Mouse (Mus musculus) ES-CJ7 (cell line): ENCODE measurements around the gene Irf2bpl.

Experiments used
- DNase-seq: peaks from one replicate; pipeline ENCODE4 v3.0.0; 2011; ENCODE audit warnings: low read depth, low spot score

Irf2bpl gene

DNA sequence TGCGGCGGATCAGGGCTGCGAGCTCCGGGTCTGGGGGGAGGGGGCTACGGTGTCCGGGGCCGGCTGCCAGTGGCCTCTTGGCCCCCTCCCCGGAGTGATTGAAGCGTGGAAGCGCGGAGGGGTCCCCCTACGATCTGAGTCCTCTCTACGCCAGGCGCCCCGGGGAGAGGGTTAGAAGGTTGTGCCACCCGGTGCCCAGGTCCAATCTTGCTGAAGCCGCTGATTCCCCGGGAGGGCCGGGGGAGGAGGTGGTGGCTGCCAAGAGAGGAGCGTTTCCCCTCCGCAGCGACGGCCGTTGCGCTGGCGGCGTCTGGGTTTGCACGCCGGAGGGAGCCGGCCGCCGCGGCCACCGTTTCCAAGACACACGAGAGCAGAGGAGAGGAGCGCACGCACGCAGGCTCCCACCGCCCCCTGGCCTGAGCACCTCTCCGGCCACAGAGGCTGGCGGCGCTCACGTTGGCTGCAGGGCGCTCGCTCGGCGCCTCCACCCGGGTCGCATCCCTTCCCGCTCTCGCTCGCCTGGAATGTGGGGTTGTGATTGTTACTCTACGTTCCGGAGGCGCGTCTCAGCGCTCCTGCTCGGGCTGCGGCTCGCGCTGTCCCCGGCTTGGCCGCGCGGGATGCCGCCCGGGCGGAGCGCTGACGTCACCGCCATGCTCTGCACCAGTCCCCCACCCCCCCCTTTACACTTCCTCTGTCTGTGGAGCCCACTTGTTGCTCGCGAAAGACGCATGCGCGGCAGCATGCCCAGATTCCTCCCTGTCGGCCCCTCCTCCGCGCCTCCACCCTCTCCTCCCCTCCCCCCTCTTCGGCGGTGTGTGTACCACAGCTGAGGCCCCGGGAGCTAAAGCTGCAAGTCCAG is at the start of gene Irf2bpl:
TSS of gene Irf2bpl (minus strand) at position 602 of the 862 bp plus-strand sequence.
- peak; percentile 100 for DNase-seq

DNA sequence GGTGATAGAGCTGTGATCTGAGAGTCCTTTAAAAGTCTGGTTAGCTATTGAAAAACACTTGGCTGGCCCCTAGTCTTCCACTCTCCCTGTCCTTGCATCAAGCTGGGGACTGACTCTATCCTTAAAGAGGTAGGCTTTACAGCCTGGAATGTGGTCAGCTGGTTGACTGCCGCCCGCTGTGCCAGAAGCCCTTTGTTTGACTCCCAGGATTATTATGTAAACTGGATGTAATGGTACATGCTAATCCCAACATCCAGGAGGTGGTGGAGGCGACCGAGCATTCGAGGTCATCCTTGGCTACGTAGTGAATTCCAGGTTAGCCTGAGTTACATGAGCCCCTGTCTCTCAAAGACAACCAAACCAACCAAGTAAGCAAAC is 48.0 kb upstream of the Irf2bpl start:
- DNase-seq = peak; percentile 97

DNA sequence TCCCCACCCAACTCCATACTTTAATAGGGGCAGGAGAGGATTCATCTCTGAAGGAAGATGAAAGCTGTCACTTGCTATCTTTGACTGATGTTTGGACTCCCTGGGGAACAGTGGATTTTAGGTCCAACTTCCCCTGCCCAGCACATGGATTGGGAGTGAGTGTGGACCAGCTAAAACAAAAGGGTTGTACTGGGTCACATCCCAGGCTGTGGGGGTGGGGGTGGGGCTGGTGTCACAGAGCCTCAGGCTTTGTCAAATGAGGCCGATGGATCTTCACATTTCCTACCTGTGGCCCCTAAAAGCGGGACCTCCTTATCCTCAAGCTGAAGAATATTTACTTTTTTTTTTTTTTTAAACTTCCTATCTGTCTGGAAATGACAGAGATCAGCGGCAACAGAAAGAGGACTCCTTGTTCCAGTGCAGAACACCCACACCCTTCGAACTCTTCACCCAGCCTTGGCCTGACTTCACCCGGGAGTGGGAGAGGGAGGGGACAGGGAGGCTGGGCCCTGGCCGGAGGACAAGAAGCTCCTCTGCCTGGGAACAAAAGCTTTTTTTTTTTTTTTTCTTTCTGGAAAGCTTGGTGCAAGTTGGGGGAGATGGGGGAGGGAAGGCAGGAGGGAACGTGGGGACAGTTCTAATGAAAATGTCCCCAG is 47.4 kb upstream of the Irf2bpl start:
- peak; percentile 78 for DNase-seq

DNA sequence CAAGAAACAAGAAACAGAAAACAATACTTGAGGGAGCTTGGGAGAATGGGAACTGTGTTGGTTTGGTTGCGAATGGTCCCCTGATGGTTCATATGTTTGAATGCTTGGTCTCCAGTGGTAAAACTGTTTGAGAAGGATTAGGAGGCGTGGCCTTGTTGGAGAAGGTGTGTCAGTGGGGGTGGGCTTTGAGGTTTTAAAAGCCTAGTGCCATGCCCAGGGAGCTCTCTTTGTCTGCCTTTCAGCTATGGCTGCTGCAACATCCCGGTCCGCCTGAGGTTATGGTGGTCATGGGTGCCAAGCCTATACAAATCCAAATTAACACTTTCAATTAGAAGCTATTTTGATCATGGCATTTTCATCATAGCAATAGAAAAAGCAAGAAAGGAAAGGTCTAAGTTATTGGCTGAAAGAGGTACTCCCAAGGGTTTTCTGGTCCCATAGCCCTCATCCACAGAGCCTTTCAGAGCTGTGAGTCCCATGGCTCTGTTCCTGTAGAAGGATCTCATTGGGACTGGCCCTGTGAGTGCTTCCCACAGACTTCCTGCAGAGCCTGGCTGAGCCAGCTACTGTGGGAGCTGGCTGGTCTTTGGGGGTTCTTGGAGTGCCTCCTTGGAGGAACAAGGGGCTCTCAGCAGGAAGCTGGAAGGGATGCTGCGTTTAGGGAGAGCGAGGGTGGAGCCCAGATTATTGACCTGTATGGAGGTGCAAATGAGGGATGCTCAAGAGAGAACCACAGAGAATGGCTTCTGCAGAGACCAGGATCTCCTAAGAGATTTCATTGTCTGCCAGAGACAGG is 46.5 kb upstream of the Irf2bpl start:
- peak; percentile 96 for DNase-seq

DNA sequence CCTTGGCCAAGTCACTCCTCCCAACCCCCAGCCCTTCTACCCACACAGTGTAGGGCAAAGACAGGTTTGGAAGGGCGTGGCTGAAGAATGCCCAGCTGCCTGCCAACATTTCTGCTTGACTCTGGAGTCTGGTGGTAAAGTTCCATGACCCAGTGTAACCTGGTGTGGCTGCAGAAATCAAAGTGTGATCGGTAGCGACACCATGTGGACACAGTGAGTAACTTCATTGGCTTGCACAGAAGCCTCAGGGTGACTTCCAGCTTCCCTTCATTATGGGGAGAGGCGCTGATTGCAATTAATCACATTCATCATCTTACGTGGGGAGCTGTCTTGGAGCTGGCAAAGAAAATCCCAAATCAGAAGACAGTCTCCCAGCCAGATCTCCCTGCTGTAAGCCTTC is 39.2 kb upstream of the Irf2bpl start:
- DNase-seq = peak; percentile 90

DNA sequence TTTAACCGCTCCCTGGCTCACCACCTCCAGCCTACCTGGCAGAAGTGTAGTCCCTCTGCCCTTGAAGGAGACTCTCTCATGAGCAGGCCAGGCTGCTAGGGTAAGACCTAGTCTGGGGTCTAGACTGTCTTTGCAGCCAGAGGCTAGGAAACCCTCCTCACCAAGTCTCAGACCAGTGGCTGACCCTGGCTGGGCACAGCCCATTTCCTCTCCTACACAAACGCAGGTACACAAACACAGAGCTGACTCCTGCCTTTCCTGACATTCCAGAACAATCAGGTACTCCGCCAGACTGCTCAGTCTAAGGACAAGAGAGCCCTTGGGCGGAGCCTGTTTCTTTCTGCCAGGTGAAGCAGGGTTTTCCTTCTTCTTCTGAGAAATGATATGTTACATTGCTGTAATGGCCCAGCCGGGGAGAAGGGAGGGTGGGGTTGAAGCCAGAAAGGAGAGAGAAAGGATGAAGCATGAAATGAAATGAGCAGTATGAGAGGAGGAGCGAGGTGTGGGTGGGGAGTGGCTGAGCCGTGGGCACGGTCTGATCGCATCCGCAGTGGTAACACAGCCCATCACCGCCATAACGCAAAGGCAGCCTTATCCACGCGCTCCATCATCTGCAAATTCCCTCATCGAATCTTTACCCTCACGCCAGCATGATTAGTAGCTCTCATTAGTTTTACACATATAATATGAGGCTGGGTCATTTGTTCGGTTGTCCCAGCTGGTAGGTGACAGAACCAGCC is 34.6 kb upstream of the Irf2bpl start:
- peak; percentile 66 for DNase-seq

DNA sequence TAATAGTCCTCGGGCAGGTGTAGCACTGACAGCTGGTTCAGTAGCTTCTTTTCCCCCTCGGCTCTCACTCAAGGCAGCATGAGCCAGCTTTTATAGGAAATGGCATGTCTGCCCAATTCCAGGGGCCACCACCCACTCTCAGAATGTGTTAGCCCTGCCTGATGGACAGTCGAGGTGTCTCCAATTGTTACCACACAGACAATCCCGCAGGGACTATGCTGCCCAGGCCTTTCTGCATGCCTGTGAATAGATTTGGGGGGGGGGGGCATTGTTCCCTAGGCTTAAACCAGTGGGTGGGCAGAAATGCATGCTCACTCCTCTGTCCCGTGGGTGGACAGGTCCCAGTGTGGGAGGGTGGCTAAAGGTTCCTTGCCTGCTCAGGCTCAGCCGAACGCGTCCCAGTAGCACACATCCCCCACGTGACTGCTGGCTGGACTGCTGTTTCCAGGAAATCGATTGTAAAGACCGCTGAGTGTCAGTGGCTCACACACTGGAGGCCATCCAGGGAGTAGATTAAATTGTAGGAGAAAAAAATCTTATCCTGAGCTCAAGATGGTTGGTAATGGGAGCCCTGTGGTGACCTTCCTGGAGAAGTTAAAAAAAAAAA is 33.9 kb upstream of the Irf2bpl start:
- peak; percentile 73 for DNase-seq

DNA sequence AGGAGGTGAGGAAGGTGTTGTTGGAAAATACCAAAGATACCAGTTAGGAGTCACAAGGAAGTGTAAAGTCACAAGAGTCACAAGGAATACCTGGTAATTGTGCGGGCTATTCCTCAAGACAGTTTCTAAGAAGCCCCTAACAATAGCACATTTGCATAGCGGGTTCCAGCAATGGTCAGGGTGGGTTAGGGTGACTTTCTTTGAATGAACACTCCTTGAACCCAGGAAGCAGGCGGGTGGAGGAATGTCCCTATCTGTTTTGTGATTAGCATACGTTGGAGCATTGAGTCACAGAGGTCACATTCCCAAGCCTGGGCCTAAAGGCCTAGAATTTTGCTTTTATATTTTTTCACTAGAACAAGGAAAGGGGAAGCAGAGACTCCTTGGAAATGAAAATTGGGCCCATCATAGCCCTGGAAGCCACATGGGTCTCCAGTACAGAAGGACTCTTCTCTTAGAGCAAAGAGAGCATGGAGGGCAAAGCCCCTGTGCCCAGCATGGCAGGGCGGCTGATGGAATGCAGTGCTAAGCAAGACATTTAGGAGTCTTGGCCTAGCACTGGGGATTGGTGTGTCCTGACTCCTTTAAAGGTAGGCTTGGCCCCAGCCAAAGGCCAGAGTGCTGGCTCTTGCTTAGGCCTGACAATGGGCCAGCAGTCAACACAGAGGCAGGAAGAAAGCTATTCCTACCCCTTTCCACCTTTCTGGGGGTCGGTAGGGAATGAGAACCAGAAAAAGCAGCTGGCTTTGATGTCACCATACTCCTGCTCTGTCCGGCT is 32.4 kb upstream of the Irf2bpl start:
- DNase-seq = peak; percentile 81

DNA sequence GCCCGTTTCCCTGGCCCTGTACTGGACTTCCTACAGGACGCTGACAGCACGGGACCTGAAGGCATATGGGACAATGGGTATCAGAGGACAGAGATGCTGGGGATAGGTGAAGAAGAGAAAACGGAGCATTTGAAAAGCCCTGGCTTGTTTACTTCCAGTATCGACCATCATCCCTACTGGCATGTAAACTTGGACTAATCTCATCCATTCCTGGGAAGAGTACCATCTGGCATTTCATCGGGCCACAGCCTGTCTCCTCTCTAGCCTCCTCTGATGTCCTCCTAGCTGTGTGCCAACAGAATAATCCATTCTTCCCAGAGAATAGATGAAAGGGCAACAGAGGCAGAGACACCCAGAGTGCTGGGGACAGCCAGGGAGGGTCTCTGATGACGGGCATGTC is 31.0 kb upstream of the Irf2bpl start:
- DNase-seq = no peak

DNA sequence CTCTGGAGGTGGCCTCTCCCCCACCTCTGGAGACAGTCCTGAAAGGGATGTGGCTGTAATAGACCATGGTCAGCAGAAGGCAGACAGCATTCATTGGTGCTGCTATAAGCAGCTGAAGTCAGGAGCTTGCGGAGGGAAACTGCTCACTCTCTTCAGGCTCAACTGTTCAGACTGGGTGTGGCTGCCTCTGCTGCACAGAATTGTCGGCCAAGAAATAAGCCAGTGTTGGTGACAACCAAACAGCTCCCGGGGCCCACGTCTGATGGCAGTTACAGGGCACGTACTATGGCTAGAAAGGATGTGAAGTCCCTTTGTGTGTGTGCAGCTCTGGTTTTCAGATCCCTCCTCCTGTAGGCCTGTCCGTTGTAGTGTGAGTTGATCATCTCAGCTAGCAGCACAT is 30.2 kb upstream of the Irf2bpl start:
- DNase-seq = peak; percentile 65

DNA sequence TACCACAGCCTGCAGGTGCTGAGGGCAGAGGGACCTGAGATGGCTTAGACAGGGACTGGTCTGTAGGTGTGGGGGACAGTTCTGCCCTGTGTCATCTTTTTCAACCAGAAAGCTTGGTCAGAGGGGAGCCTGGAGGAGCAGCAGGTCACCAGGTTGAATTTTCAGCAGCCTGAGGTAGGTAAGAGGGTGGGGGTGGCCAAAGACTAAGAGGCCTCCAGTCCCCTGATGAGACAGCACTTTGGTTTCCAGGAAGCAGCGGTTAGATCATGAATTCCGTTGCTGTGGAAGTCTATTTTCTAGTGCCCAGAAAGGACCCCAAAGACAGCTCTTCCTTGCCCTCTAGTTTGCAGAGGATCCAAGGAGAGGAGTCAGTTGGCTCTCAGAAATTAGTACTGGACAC is 29.8 kb upstream of the Irf2bpl start:
- DNase-seq = peak; percentile 38

DNA sequence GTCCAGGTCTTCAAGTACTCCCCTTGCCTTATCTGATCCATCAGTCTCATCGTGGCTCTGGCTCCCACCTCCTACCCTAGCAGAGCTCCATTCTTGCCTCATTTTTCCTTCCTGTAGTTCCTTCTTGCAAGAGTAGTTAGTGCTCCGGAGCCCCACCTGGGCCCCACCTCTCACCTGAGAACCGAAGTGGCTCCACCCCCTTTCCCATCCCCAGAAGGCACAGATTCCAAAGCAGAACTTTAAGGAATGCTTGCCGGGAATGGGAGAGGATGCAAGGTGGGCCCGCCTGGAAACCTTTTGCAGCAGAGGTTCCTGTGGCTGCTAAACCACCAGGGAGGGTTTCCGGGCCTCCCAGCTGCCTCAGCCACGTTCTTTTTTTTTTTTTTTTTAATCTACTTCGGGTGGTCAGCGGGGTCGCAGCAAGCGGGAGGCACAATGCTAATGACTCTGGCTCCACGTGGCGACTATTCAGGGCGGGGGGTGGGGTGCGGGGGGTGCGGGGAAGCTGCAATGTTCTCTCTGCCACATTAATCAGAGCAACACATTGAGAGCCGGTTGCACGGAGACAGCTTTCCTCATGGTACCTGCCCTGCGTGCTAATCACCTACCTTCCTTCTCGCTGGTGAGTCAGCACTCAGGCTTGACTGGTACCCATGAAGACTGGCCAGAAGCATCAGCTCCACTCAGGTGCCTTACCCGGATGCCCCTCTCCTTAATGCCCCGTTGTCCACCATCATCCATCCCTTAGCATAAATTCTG is 27.9 kb upstream of the Irf2bpl start:
- DNase-seq = peak; percentile 93

DNA sequence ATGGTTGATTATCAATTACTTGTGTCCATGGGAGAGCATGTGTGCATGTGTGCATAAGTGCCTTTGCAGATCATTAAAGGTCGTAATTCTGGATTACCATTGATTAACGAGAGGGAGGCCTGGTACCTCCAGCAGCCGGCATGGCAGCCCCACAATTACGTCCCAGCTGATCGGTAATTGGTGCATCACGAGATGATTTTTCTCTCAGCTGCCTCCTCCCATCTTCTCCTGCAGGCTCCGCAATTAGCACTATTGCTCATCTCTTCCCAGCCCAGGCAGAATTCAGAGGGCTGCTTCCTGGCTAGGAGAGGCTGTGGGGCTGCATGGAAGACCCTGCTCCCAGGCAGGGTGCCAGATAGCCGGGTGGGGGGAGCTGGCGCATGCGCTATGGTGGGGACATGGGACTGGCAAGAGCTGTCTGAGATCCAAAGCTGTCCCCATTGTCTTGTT is 26.9 kb upstream of the Irf2bpl start:
- DNase-seq = peak; percentile 85

DNA sequence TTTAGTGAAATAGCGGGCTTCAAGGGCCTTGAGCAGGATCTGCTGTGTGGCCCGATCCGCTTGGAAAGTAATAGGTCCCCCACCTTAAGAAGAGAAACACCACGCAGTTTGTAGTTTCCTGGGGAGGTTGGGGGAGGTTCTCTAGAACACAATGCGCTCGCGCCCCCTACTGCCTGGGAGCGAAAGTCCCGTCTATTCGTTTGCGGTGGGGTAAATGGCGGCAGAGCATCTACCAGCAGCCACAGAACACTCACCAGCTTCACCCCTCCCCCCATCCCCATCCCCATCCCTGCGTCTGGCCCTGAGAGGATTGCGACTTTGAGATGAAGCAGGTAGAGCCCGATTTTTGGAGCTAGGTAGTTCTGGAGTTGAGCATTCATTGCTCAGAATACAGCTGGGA is 21.8 kb upstream of the Irf2bpl start:
- peak; percentile 94 for DNase-seq

DNA sequence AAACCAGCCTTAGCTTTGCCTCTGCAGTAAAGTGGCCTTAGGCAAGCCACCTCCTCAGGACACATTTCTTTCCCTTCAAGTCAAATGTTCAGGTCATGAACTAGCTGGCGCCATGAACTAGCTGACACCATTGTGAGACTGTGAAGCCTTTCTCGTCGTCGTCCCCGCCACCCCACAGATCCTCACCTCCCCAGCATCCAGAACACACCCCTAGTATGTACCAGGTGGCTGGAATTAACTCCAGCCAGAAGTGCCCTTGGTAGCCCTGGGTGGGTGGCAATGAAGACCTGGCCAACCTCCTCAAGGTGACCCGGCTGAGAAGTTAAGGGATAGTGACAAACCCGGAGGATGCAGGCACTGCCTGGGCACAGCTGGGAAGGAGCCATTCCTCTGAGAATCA is 21.3 kb upstream of the Irf2bpl start:
- DNase-seq = no peak

DNA sequence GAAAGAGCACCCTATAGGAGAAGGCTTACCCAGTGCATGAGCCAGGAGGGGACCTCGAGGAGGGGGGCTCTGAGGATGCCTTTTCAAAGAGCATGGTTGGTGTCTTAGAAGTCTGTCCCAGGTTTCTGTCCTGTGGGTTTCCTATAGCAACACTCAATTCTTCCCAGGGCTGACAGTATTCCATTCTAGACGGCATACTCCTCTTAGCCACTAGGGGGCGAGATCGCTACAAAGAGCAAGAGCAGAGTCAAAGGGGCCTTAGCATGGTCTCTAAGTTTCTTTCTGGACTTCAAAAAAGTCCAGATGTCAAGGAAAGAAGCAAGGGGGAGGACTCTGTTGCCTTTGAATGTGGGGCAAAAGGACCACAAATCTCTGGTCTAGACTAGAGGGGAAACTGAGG is 20.6 kb upstream of the Irf2bpl start:
- DNase-seq = peak; percentile 86

DNA sequence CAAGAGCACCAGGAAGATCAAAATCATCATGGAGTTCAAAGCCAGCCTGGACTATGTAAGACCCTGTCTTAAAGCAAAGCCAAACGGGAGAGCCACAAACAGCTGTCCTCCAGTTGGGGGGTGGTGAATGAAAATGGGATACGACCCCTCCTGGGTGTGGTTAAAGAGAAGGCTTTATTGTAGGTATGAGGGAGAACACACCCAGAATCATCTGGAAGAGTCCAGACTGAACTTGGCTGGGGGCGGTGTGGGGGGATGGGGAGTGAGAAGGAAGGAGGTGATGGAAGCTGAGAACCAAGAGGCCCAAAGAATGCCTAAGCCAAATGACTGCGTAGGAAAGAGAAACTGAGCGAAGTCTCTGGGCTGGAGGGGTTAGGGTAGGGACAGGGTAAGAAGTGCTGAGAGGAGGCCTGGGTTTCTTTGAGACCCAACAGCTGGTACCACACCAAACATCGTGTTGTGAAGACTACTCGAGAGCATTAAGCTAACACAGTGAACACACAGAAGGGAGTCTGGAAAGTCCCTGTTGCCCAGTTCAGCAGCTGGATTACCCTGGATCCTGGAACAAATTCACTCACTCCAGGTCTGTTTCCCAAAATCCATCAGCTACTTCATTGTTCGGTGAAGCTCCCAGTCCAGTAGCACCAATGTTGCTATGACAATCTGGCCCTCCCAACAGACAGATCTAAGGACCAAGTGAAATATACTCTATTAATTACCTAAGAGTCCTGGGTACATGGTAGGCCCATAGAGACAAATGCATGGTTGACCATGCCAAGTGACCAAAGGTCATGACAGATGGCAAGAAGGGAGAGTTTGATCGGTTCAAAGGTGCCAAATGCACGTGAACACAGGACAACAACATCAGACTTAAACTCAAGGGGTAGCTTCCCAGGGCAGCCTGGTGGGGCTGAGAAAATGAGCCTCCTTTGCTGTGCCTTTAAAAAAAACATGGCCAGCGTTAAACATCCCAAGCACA is 19.5 kb upstream of the Irf2bpl start:
- DNase-seq = peak; percentile 88

DNA sequence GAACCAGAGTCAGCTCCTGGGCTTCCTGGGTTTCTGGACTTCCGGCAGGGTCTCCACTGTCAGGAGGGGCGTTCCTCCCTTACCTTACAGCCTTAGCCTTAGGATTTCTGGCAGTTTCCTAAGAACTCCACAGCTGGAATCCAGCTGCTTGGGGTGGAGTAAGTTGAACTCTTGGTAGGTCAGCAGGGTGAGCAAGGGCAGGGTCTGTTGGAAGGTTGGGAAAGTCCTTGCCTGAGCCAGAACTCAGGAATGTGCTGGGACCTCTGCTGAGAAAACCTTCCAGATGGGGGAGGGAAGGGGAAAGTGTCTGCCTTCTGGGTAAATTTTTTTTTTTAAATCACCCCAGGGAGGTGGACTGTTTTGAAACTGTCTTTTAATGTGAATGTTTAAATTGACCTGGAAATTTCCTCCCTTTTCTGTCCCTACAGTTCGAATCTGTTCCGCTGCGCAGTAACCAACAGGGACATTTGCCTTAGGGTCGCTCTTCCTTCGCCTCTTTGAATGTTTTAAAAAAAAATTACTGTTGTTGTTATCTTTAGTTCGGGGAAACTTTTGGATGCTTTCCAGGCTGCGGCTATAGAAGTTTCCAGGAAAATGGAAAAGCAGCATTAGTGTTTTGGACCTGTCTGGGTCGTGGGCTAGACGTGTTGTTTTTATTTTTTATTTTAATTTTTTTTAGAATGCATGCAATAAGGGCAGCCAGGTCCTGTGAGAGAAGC is 15.0 kb upstream of the Irf2bpl start:
- peak; percentile 96 for DNase-seq
